In the genomic region with DNA sequence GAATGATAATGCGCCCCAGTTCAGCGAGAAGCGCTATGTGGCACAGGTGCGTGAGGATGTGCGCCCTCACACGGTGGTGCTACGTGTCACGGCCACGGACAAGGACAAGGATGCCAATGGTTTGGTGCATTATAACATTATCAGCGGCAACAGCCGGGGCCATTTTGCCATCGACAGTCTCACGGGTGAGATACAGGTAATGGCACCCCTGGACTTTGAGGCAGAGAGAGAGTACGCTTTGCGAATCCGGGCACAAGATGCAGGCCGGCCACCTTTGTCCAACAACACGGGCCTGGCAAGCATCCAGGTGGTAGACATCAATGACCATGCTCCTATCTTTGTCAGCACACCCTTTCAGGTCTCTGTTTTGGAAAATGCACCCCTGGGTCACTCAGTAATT, we compare ENCODE assay signal across 9 mouse cellular contexts. TPM values are rescaled to one million over a fixed set of nuclear protein-coding genes. Genes with fewer than 3 reads are reported as not detected.
DNase-seq lines count a peak whose midpoint lies in the region; ATAC-seq and TF ChIP-seq lines count a peak whose summit lies in the region.
"Had no signal": no experiment of that assay in that cellular context is flagged by ENCODE, and none has a peak within 500 bp of the region (broad histone marks: within the 10 kb centered on the region; RNA-seq: fewer than 3 reads in every experiment).

No protein-coding gene starts in this region.

- H3K27ac ChIP-seq in testis, adult 2 months (ENCODE audit: control insufficient read depth, insufficient read depth, low read depth, low read length) = no peak overlapping the region
- H3K27ac ChIP-seq in limb, embryonic 13.5 days = no peak overlapping the region
- H3K27ac ChIP-seq in stomach, embryonic 15.5 days = no peak overlapping the region

- H3K27me3 ChIP-seq in testis, adult 2 months (ENCODE audit: control insufficient read depth, insufficient read depth, low read length) = no peaks in the 10 kb centered on the region
- H3K27me3 ChIP-seq in limb, embryonic 13.5 days = peaks cover 99% of the 10 kb centered on the region
- H3K27me3 ChIP-seq in stomach, embryonic 15.5 days (replicated peaks) = peaks cover 93% of the 10 kb centered on the region

- H3K4me1 ChIP-seq in testis, adult 2 months (ENCODE audit: control insufficient read depth, insufficient read depth, low read length) = peaks cover 41% of the 10 kb centered on the region
- H3K4me1 ChIP-seq in limb, embryonic 13.5 days = peaks cover 20% of the 10 kb centered on the region
- H3K4me1 ChIP-seq in stomach, embryonic 15.5 days = peaks cover 24% of the 10 kb centered on the region

- no peak overlapping the region for H3K9ac ChIP-seq in limb, embryonic 13.5 days
- H3K9ac ChIP-seq in stomach, embryonic 15.5 days = no peak overlapping the region

- TF ChIP-seq CTCF in testis, adult 2 months (IDR thresholded peaks at IDR 0.05; ENCODE audit: control insufficient read depth, insufficient read depth, insufficient replicate concordance, low read depth, low read length) = no peak

- no peak for ATAC-seq in limb, embryonic 13.5 days (ENCODE audit: low FRiP score, low read depth)
- no peak for ATAC-seq in stomach, embryonic 15.5 days (ENCODE audit: insufficient read depth, low FRiP score, low read depth)
- no peak for ATAC-seq in megakaryocyte progenitor cell, adult 5-6 weeks (replicated peaks; ENCODE audit: poor library complexity)

- DNase-seq in cerebellum, adult 8-10 months = peak; percentile 52
- DNase-seq in cerebellum, adult 11 months = no peak
- DNase-seq in testis, postnatal 14 days (ENCODE audit: low spot score) = no peak
- DNase-seq in spleen, postnatal 14 days (ENCODE audit: low spot score in 2 of 2) = no peak
- DNase-seq: thymus, postnatal 14 days had no signal

- peak overlapping the region; percentile 86 for H3K4me3 ChIP-seq in testis, adult 2 months (ENCODE audit: control insufficient read depth, low read depth, low read length)
- H3K4me3 ChIP-seq in limb, embryonic 13.5 days = no peak overlapping the region
- H3K4me3 ChIP-seq in stomach, embryonic 15.5 days (replicated peaks) = peak overlapping the region; percentile 43; the same call in 1 of the 2 replicates

- 63% methylated on average over 18 of the region's 18 CpGs for WGBS in limb, embryonic 13.5 days
- 64% methylated on average over 18 of the region's 18 CpGs for WGBS in stomach, embryonic 15.5 days

- peak overlapping the region; percentile 76; the same call in 1 of the 2 replicates for H3K4me2 ChIP-seq in limb, embryonic 13.5 days (replicated peaks)
- peak overlapping the region; percentile 90 for H3K4me2 ChIP-seq in stomach, embryonic 15.5 days

- no peak for TF ChIP-seq POLR2A in testis, adult 2 months (IDR thresholded peaks at IDR 0.05; ENCODE audit: control insufficient read depth, low read depth, low read length)

- no peaks in the 10 kb centered on the region for H3K9me3 ChIP-seq in limb, embryonic 13.5 days
- no peaks in the 10 kb centered on the region for H3K9me3 ChIP-seq in stomach, embryonic 15.5 days

- H3K36me3 ChIP-seq in testis, adult 2 months (ENCODE audit: control insufficient read depth, insufficient read depth, low read length) = no peaks in the 10 kb centered on the region
- no peaks in the 10 kb centered on the region for H3K36me3 ChIP-seq in limb, embryonic 13.5 days
- H3K36me3 ChIP-seq in stomach, embryonic 15.5 days = no peaks in the 10 kb centered on the region

RNA-seq across cellular contexts. Expression of gene Celsr3, which starts 1.8 kb away (rescaled TPM):
- polyA plus RNA-seq in testis, adult 2 months (2012; rRNA removed) = 1.2 and 1.3 TPM in 2 replicates
- polyA plus RNA-seq in limb, embryonic 13.5 days (2015; fragmentation: Nextera tagmentation; extraction: Ambion mirVana) = 0.09 and 0.13 TPM in 2 replicates
- polyA plus RNA-seq in stomach, embryonic 15.5 days (2015; fragmentation: Nextera tagmentation; extraction: Ambion mirVana) = 0.94 and 1.2 TPM in 2 replicates
- 4.5 and 5.4 TPM in 2 replicates for total RNA-seq in megakaryocyte progenitor cell, adult 5-6 weeks (2015)
- total RNA-seq in megakaryocyte progenitor cell, adult 5-6 weeks (2017) = 1.5 and 2.5 TPM in 2 replicates

RNA-seq across cellular contexts. Expression of gene Nckipsd, which starts 19.7 kb away (rescaled TPM):
- 5.6 and 5.9 TPM in 2 replicates for polyA plus RNA-seq in testis, adult 2 months (2012; rRNA removed)
- polyA plus RNA-seq in limb, embryonic 13.5 days (2015; fragmentation: Nextera tagmentation; extraction: Ambion mirVana) = 17.2 and 22.5 TPM in 2 replicates
- 10.5 and 13.0 TPM in 2 replicates for polyA plus RNA-seq in stomach, embryonic 15.5 days (2015; fragmentation: Nextera tagmentation; extraction: Ambion mirVana)
- 8.4 and 8.7 TPM in 2 replicates for total RNA-seq in megakaryocyte progenitor cell, adult 5-6 weeks (2015)
- total RNA-seq in megakaryocyte progenitor cell, adult 5-6 weeks (2017) = 5.0 and 5.5 TPM in 2 replicates

RNA-seq across cellular contexts. Expression of gene Slc26a6, which starts 25.2 kb away (rescaled TPM):
- polyA plus RNA-seq in testis, adult 2 months (2012; rRNA removed) = 7.2 and 8.4 TPM in 2 replicates
- 19.0 and 19.6 TPM in 2 replicates for polyA plus RNA-seq in limb, embryonic 13.5 days (2015; fragmentation: Nextera tagmentation; extraction: Ambion mirVana)
- polyA plus RNA-seq in stomach, embryonic 15.5 days (2015; fragmentation: Nextera tagmentation; extraction: Ambion mirVana) = 12.8 and 18.5 TPM in 2 replicates
- total RNA-seq in megakaryocyte progenitor cell, adult 5-6 weeks (2015) = 7.2 and 11.7 TPM in 2 replicates
- total RNA-seq in megakaryocyte progenitor cell, adult 5-6 weeks (2017) = 3.0 and 4.7 TPM in 2 replicates

RNA-seq across cellular contexts. Expression of gene Ip6k2, which starts 44.3 kb away (rescaled TPM):
- 49.7 and 54.0 TPM in 2 replicates for polyA plus RNA-seq in testis, adult 2 months (2012; rRNA removed)
- 149 and 152 TPM in 2 replicates for polyA plus RNA-seq in limb, embryonic 13.5 days (2015; fragmentation: Nextera tagmentation; extraction: Ambion mirVana)
- 71.3 and 81.9 TPM in 2 replicates for polyA plus RNA-seq in stomach, embryonic 15.5 days (2015; fragmentation: Nextera tagmentation; extraction: Ambion mirVana)
- 12.9 and 21.1 TPM in 2 replicates for total RNA-seq in megakaryocyte progenitor cell, adult 5-6 weeks (2015)
- total RNA-seq in megakaryocyte progenitor cell, adult 5-6 weeks (2017) = 40.9 and 50.6 TPM in 2 replicates
